9 mouse cellular contexts compared by ENCODE assay signal in the genomic region with DNA sequence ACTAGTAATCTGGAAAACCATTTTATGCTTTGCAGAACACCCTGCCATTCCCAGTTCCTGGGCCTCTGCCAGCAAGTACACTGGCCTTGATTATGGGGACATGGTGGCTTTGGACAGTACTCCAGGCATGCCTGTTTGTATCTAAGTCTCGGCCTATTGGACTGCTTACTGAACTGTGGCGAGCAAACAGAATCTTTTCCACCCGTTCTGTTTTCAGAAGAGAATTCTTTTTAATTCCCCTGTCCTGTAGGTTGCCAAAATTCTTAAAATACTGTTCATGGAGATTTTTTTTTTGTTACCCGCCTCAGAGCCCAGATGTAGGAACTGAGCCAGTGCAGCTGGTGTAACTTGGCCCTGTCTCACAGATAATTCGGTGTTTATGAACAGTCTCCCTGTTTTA.
A peak's percentile ranks its signal among the peaks of the same experiment; 100 is the strongest.
DNase-seq lines count a peak whose midpoint lies in the region; ATAC-seq and TF ChIP-seq lines count a peak whose summit lies in the region.
"Had no signal": no experiment of that assay in that cellular context is flagged by ENCODE, and none has a peak within 500 bp of the region (broad histone marks: within the 10 kb centered on the region; RNA-seq: fewer than 3 reads in every experiment).

No protein-coding gene starts in this region.

- intact Hi-C loops in gastrocnemius, postnatal 36 days (cut with DNase I): no loop called here

- no peak overlapping the region for H3K4me3 ChIP-seq in hindbrain, postnatal 0 days (ENCODE audit: low read length)
- H3K4me3 ChIP-seq in hindbrain, embryonic 13.5 days: no peak overlapping the region
- H3K4me3 ChIP-seq in layer of hippocampus, adult 2 months: no peak overlapping the region
- H3K4me3 ChIP-seq: erythroblast, embryonic 14.5 days had no signal

- H3K9me3 ChIP-seq in hindbrain, postnatal 0 days (ENCODE audit: low read length): no peaks in the 10 kb centered on the region
- H3K9me3 ChIP-seq in hindbrain, embryonic 13.5 days: no peaks in the 10 kb centered on the region

- DNase-seq in hindbrain, postnatal 0 days (ENCODE audit: low spot score): peak; percentile 51
- peak; percentile 59 to 61 for DNase-seq in cerebellum, adult 18-20 months
- peak; percentile 53 to 79 for DNase-seq in gastrocnemius, postnatal 36 days
- peak; percentile 44 to 58 for DNase-seq in layer of hippocampus, adult 2 months (ENCODE audit: low spot score in 2 of 2)
- DNase-seq in lung, postnatal 25 days (ENCODE audit: low spot score): peak; percentile 11
- DNase-seq in retina, postnatal 1 day: no peak
- DNase-seq in spleen, postnatal 14 days (ENCODE audit: low spot score in 2 of 2): no peak

- H3K4me1 ChIP-seq in hindbrain, postnatal 0 days (ENCODE audit: insufficient read depth, low read length): no peaks in the 10 kb centered on the region
- H3K4me1 ChIP-seq in hindbrain, embryonic 13.5 days (replicated peaks): no peaks in the 10 kb centered on the region

- H3K9ac ChIP-seq in hindbrain, postnatal 0 days (replicated peaks; ENCODE audit: low read length): no peak overlapping the region
- H3K9ac ChIP-seq in hindbrain, embryonic 13.5 days: no peak overlapping the region

- no peaks in the 10 kb centered on the region for H3K27me3 ChIP-seq in hindbrain, postnatal 0 days (ENCODE audit: insufficient read depth, low read length)
- H3K27me3 ChIP-seq in hindbrain, embryonic 13.5 days: no peaks in the 10 kb centered on the region

- H3K27ac ChIP-seq in hindbrain, postnatal 0 days: no peak overlapping the region
- no peak overlapping the region for H3K27ac ChIP-seq in hindbrain, embryonic 13.5 days
- H3K27ac ChIP-seq in layer of hippocampus, adult 2 months: peak overlapping the region; percentile 84

- 39% methylated on average over 5 of the region's 5 CpGs for WGBS in hindbrain, postnatal 0 days
- WGBS in hindbrain, embryonic 13.5 days: 79% methylated on average over 5 of the region's 5 CpGs

- H3K36me3 ChIP-seq in hindbrain, postnatal 0 days (ENCODE audit: insufficient read depth, low read length): no peaks in the 10 kb centered on the region
- H3K36me3 ChIP-seq in hindbrain, embryonic 13.5 days: no peaks in the 10 kb centered on the region

- no peak for TF ChIP-seq CTCF in hindbrain, postnatal 0 days (IDR thresholded peaks at IDR 0.05; ENCODE audit: low read depth)
- no peak for TF ChIP-seq CTCF in layer of hippocampus, adult 2 months (conservative IDR thresholded peaks at IDR 0.05)

- H3K4me2 ChIP-seq in hindbrain, postnatal 0 days (ENCODE audit: low read depth, low read length): no peak overlapping the region
- no peak overlapping the region for H3K4me2 ChIP-seq in hindbrain, embryonic 13.5 days

- ATAC-seq in hindbrain, postnatal 0 days: 0 out of 2 replicates have a peak, but pooled peaks have one; percentile 32
- ATAC-seq in hindbrain, embryonic 13.5 days (ENCODE audit: low FRiP score): no peak

Comparison
In these comparisons a context has a peak if more than half of its experiments do, and no peak if none do; other contexts are left out.
1. DNase-seq: peak in hindbrain, postnatal 0 days (single experiment), cerebellum, adult 18-20 months (2 of 2), gastrocnemius, postnatal 36 days (2 of 2), layer of hippocampus, adult 2 months (2 of 2) and lung, postnatal 25 days (single experiment); none in retina, postnatal 1 day (single experiment) and spleen, postnatal 14 days (0 of 2).